Mouse (Mus musculus) urinary bladder, postnatal 10 days (tissue): ENCODE results near the gene 9530002B09Rik.

Source experiments
- DNase-seq: peaks from one replicate; pipeline ENCODE4 v3.0.0; 2022; ENCODE audit warnings: low spot score

The 9530002B09Rik gene

DNA sequence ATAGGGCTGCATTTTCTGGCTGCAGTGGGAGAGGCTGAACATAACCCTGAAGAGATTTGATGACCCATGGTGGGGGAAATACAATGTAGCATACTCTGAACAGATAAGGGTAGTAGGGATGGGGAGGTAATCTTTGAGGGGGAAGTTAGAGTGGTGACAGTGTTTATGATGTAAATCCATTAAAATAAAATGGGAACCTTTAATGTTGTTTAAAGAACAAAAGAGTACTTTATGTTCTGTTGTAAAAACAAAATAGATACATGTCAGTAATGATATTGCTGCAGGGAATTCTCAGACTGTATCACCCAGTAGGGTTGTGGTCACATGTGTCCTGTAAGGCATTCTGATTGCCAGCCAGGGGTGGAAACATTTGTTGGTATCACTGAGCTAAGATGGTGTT is at the start of gene 9530002B09Rik:
Gene 9530002B09Rik (plus strand): TSS at position 301 of the 400 bp plus-strand sequence.
- no peak for DNase-seq
